Mouse (Mus musculus): ENCODE data around the gene Arhgap29.
A peak's percentile ranks its signal among the peaks of the same experiment; 100 is the strongest.

The Arhgap29 gene

DNA sequence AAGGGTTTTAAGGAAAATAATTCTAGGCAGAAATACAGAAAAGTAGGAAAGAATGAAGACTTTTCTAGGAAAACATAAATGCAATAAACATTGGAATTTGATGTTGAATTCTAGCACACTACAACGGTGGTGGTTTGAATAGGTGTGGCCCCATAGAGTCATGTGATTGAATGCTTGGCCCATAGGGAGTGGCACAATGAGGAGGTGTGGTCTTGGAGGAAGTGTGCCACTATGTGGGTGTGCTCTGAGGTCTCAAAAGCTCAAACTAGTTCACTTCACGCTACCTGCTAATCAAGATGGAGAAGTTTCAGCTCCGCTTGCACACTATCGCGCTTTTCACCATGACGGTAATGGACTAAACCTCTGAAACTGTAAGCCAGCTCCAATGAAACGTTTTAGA is 66.1 kb downstream of the Arhgap29 start:
- DNase-seq: no peak

DNA sequence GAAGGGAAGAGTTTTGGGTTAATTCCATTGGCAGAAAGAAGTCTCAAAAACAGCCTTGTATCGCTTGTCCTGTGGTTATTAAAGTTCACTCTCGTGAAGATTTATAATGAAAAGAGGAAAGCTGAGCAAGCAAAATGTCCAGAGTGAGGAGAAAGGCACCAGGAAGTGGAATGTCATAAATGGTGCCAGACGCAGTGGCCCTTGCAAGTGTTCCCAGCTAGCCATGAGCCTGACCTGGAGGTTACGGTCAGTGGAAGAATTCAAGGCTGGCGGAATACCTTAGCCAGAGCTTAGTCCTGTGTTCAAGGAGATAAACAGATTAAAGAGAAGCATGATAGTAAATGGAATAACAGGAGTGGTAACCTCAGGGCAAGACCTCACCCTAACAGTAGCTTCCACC is 66.8 kb downstream of the Arhgap29 start:
- no peak for DNase-seq

- no peak for DNase-seq
Measured at GRCm38 (mm10) chr3:122021029-122021652, 68.8 kb downstream of the Arhgap29 start.

DNA sequence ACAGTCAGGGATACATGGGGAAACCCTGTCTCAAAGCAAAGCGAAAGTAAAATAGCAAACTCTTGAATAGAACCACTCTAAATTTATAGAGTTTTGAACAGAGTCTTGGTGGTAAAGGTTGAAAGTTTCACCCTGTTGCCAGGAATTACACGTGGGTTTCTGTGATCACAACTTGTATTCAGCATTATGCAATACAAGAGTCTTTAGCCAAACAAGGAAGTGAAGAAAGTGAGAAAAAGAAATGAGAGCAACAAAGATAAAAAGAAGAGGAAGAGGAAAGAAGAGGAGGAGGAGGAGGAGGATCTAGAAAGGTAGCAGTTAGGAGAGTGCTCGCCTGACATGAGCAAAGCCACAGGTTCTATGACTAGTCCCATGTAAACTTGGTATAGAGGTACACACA is 70.0 kb downstream of the Arhgap29 start:
- DNase-seq: no peak

- DNase-seq: no peak
Measured at GRCm38 (mm10) chr3:122026676-122027075, 74.3 kb downstream of the Arhgap29 start.

DNA sequence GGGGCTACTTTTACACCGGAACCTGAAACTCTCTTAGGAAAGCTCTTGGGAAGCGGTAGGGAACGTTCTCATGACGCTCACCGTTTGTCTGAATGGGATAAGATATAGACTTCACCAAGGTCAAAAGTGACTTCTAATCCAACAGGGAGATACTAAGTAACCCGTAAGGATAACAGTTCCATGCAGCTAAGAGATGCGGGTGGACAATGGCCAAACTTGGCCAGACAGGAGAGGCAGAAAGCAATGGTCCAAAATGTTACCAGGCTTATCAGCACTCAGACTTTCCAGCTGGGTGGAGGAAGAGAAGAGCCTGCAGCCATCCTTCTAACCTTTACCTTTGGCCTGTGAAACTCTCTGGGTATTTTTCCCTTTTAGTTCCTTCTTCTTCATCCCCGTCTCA is 75.4 kb downstream of the Arhgap29 start:
- DNase-seq: no peak

- DNase-seq: no peak
Measured at GRCm38 (mm10) chr3:122033248-122033837, 81.0 kb downstream of the Arhgap29 start.

DNA sequence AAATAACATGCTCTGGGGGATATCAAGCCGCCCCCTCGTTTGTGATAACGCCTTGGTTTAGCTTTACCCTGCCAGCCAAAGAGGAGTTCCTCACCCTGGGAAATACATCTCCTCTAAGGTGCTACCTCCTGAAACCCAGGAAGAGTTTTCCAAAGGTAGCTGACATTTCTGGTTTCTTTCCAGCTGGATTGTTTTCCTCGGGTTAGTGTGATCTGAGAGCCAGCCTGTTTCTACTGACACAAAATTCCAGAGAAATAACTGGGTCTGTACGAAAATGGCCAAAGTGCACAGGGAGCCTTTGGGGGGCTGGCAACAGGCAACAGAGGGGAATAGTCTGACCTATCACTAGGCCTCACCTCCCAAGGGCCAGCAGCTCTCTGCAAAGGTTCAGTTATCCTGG is 81.9 kb downstream of the Arhgap29 start:
- no peak for DNase-seq

- DNase-seq: no peak
Measured at GRCm38 (mm10) chr3:122035092-122035491, 82.8 kb downstream of the Arhgap29 start.

GRCm38 (mm10) chr3:122040522-122040921 is 88.2 kb downstream of the Arhgap29 start:
- DNase-seq: no peak

DNA sequence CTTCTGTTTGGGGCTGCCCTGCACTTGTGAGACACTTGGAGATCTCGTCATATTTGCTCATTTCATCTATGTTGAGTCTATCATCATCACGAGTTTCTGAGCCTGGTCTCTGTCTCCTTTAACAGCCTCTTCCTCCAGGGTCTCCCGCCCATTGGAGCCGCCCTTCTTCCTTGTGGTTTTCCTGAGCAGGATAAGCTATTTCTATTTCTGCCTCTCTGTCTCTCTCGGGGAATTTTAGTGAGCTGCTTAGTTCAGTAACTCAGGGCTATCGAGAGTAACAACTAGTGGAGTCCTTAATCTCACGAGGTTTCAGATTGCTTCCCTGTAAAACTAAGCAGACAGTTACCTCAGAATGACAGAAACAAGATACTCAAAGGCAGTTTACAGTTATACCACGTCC is 90.8 kb downstream of the Arhgap29 start:
- no peak for DNase-seq

GRCm38 (mm10) chr3:122043799-122044547 is 91.6 kb downstream of the Arhgap29 start, which contains the start of gene Abca4:
Gene Abca4, plus strand, starts transcription at chr3:122044443.
- DNase-seq: no peak

DNA sequence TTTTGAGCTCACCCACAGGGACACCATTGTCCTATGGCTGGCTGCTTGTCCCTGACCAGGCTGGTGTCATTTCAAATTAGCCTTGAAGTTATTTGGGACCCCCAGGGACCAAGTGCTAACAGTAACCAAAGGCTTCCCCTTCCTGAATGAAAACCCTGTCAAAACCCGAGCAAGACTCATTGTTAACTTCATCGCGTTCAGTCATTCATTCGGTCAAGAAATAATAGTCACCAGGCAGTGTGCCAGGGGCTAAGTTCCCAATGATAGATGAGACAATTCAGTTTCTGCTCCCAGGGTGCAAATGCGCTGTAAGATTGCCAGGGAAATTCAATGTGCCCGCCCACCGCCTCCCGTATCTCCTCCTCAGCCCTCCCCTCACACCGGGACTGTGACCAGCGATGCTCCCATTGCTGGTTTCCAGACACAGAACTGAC is 93.9 kb downstream of the Arhgap29 start:
- no peak for DNase-seq

DNA sequence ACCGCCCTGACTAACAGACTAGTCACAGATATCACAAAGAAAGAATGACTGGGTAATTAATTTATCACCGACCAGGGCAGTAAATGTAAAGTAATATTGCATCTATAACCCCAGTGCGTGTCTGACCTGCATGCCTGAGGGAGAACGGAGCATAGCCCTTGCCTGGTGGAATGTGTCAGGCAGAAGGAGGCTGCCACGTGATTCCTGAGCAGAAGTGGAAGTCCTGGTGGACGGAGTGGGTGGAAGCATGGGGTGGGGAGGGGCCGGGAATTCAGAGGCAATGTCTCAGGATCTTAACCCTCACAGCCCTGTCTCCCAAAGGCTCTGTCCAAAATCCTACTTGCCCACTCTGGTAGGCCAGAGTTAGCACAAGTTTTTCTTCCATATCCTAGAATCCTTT is 95.1 kb downstream of the Arhgap29 start:
- no peak for DNase-seq

- peak; percentile 87 for DNase-seq
Measured at GRCm38 (mm10) chr3:122047921-122048861, 95.8 kb downstream of the Arhgap29 start.

GRCm38 (mm10) chr3:122049158-122049557 is 96.8 kb downstream of the Arhgap29 start:
- no peak for DNase-seq

DNA sequence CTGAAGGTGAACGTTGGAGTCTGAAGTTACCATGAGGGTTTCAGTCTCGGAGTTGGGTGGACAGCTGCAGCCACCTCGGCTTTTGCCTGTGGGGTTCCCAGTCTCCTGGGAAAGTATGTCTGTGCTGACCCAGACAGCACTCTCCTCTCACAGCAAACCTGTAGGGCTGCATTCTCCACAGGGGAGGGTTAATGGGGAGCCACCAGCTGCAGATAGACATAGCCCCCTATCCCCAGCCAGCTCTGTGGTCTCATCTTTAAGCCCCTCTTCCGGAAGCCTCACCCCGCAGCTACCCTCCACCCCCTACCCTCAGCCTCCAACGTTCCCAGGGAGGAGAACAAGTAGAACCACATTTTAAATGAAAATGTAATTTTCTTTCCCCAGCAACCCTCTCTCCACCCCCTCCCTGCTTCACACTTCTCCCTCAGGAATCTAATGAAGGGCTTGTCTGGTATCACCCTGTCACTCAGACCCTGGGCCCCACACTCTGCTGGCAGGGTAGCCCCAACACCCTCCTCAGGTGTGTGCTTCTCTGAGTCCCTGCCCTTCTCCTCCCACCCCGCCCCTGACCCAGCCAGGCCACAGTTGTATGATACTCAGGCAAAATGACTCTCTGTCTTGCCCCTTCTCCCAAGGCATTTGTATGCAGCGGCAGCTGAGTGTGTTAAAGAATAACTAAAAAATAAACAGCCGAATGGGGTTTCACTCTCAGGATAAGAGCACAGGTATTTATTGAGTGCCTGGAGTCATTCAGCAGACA is 106.3 kb downstream of the Arhgap29 start:
- DNase-seq: no peak

- DNase-seq: no peak
Measured at GRCm38 (mm10) chr3:122062586-122062985, 110.2 kb downstream of the Arhgap29 start.

DNA sequence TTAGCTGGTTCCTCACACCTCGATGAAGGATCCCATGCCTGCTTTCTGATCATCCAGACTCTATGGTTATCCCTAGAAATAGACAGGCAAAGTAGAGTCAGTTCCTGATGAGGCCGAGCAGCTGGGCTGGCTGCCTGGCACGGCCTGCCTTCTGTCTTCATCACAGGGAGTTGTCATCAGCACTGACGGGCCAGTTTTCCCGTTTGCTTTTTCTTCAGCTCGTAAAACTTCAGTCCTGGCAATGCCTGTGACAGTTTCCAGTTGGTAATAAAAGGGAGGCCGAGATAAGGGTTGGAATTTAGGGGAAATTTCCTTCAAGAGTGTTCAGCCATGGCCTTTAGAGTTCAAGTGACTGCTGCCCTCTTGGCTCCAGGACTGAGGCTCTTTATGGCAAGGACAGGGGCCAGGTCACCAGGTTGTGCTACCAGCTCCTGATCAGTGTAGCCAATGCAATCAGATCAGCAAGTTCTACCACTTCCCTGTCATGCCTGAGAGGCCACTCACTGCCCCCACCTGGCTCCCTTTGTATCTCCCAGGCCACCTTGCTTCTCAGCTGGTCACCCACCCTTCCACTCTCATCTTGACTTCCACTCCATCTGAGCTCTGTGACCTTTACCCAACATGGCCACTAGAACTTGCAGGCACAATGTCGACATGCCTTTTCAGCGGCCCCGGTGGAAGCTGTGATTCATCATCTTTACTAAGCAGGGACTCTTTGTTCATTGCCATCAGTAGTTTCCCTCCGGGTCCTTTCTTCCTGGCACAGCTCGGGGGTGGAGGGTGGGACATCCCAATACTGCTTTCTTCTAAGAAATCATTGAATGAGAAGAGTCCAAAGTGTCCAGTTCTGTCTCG is 112.4 kb downstream of the Arhgap29 start:
- no peak for DNase-seq
